Mouse (Mus musculus) hindbrain, embryonic 14.5 days (tissue): ENCODE results near the gene Dhx38. TPM values are rescaled to one million over a fixed set of nuclear protein-coding genes. Genes with fewer than 3 reads are reported as not detected.

Experiments
- ATAC-seq: fragments of 200-750 bp; cut with Nextera tagmentation; 2 replicates; pipeline ENCODE4 v1.8.0; 2017; ENCODE audit warnings: moderate number of reproducible peaks, mild to moderate bottlenecking, moderate TSS enrichment, moderate library complexity; ENCODE audit not compliant: low FRiP score
- DNase-seq: peaks from one replicate; pipeline ENCODE4 v3.0.0-alpha.2; 2015; ENCODE audit warnings: low spot score
- H3K27ac ChIP-seq: fragments of 300-500 bp; sonication (generic); 2 replicates; pipeline ENCODE4 v1.5.1; 2014; ENCODE audit warnings: mild to moderate bottlenecking, moderate library complexity
- H3K27me3 ChIP-seq: fragments of 300-500 bp; sonication (generic); 2 replicates; pipeline ENCODE4 v1.6.1; 2014; ENCODE audit warnings: mild to moderate bottlenecking, low read length, mixed read lengths; ENCODE audit not compliant: control insufficient read depth, insufficient read depth
- H3K36me3 ChIP-seq: fragments of 300-500 bp; sonication (generic); replicated peaks from 2 replicates; pipeline ENCODE4 v1.6.1; 2014; ENCODE audit not compliant: control insufficient read depth, insufficient read depth
- H3K4me1 ChIP-seq: fragments of 300-500 bp; sonication (generic); replicated peaks from 2 replicates; pipeline ENCODE4 v1.6.1; 2014; ENCODE audit warnings: antibody characterized with exemption, low read length, mixed read lengths; ENCODE audit not compliant: control insufficient read depth, insufficient read depth
- H3K4me2 ChIP-seq: fragments of 300-500 bp; sonication (generic); replicated peaks from 2 replicates; pipeline ENCODE4 v1.6.1; 2014; ENCODE audit warnings: mild to moderate bottlenecking, moderate library complexity
- H3K4me3 ChIP-seq: fragments of 300-500 bp; sonication (generic); replicated peaks from 2 replicates; pipeline ENCODE4 v1.5.1; 2014; ENCODE audit warnings: mild to moderate bottlenecking, low read length
- H3K9ac ChIP-seq: fragments of 300-500 bp; sonication (generic); 2 replicates; pipeline ENCODE4 v1.6.1; 2014
- H3K9me3 ChIP-seq: fragments of 300-500 bp; sonication (generic); 2 replicates; pipeline ENCODE4 v1.6.1; 2016; ENCODE audit warnings: low read length; ENCODE audit not compliant: control insufficient read depth
- WGBS: fragments of 180-500 bp; shearing (Covaris S2); extraction: QIAGEN DNeasy Blood & Tissue Kit; methylation state at CpG from one replicate; pipeline ENCODE4 v1.1.7; 2014; 5-methylcytosine and 5-hydroxymethylcytosine counted together
- polyA plus RNA-seq: library from polyadenylated mRNA; unstranded; fragments of >200 nt; fragmentation: Nextera tagmentation; extraction: Ambion mirVana; gene quantifications from 2 replicates; pipeline ENCODE4 v1.2.1, GENCODE M21; 2014

Gene Dhx38
- 12.7 and 14.7 TPM in 2 replicates for polyA plus RNA-seq

DNA sequence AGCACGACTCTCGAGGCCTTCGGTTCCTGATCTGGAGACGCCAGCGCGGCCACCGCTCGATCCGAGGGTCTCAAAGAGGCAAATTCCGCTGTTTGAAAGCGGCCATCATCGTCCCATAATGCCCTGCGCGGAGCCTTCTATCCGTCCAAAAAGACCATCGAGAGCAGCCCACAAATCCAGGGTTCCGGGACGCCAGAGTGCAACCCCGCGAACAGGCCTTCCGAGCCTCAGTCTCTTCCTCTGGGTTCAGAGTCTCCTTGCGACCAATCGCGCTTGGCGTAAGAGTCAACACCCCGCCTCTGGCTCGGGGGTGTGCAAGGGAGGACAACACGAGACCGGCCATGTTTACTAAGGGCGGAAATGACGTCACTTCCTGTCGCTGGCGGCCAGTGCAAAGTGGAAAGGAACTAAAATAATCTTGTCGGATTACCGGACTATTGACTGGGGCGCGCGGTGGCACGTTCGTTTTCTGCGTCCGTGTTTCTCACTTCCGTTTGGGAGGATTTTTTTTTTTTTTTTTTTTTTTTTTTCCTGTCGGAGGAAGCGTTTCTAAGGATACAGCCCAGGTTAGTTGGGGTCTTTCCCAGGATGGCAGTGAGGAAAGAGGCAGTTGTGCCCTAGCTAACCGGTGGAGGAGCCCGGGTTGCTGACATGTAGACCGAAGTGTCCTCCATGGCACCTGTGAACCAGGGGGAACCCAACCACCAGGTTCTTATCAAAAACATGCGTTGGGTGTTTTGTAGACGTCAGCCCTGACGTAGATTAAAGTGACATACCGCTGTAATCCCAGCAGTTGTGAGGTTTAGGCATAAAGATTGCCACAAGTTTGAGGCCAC, at the start of gene Dhx38, which contains the start of gene Txnl4b:
Dhx38 (minus strand) TSS at position 364 of the 836 bp plus-strand sequence.
Txnl4b (plus strand) TSS at position 395 of the 836 bp plus-strand sequence.
- ATAC-seq (peak; percentile 99), DNase-seq (peak; percentile 99)
- Histone ChIP-seq H3K4me1 (peaks cover 13% of the 10 kb centered on the region), H3K4me2 (peak within 1 kb of the TSS; percentile 80), H3K27ac (peak within 1 kb of the TSS; percentile 83), H3K27me3 (no peaks in the 10 kb centered on the region), H3K9ac (peak within 1 kb of the TSS; percentile 76), H3K4me3 (peak within 1 kb of the TSS; percentile 66), H3K9me3 (no peaks in the 10 kb centered on the region), H3K36me3 (peaks cover 28% of the 10 kb centered on the region)
- WGBS: under 1% methylated on average over 52 of the region's 52 CpGs

DNA sequence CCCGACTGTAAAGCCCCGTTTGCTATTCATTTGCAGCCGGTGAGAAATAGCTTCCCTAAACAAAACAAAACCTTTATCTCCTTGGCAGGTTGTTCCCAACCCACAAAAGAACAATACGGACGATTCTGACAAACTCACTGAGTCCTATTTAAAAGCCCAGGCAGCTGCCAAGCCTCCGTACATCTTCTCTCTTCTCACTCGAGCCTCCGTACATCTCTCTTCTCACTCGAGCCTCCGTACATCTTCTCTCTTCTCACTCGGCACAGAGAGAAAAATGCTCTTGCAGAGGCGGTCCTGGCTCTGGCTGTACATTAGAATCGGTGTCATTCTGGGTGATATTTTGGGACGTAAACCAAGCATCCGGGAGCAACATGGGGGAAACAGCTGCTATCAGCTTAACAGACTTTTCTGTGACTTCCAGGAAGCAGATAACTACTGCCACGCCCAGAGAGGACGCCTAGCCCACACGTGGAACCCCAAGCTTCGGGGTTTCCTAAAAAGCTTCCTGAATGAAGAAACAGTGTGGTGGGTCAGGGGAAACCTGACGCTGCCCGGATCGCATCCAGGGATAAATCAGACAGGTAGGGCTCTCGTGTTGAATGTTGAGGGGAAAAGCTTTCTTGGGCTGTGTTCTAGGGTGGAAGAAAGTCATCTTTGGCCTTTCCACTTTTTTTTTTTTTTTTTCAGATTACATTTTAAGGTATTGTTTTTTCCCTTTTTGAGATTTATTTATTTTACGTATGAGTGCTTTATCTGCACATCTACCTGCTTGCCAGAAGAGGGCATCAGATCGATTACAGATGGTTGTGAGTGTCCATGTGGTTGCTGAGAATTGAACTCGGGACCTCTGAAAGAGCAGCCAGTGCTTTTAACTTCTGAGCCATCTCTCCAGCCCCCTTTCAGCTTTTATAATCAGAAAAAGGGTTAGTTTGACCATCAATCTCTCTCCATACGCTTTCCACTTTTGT, 48.9 kb upstream of the Dhx38 start, which contains the start of gene Pkd1l3:
Pkd1l3 (plus strand) TSS at position 275 of the 968 bp plus-strand sequence.
- Histone ChIP-seq H3K27me3 (no peaks in the 10 kb centered on the region), H3K4me1 (no peaks in the 10 kb centered on the region), H3K4me2 (0 out of 2 replicates have a peak within 1 kb of the TSS, but pooled peaks have one; percentile 10), H3K9ac (no peak within 1 kb of the TSS), H3K27ac (no peak within 1 kb of the TSS), H3K36me3 (no peaks in the 10 kb centered on the region), H3K9me3 (0 out of 2 replicates have a peak, but pooled peaks cover 2% of the 10 kb centered on the region), H3K4me3 (no peak within 1 kb of the TSS)
- DNase-seq (no peak), ATAC-seq (no peak)
- WGBS: 60% methylated on average over 27 of the region's 27 CpGs

DNA sequence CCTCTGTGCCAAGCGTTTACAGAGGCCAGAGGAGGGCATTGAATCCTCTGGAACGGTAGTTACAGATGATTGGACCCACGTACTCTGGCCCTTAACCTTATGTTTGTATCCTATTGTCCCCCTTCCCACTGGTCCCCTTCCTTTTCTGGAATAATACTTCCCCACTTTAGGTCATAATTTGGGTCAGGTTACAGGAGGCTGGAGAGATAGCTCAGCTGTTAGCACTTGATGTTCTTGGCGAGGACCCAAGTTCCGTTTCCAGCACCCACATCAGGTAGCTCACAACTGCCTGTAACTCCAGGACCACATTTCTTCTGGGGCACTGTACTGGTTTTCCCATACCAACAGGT, 43.5 kb upstream of the Dhx38 start:
- H3K4me1 ChIP-seq: peaks cover 10% of the 10 kb centered on the region
- peak overlapping the region; percentile 87 for H3K9ac ChIP-seq
- DNase-seq (no peak), ATAC-seq (no peak)
- H3K27ac ChIP-seq: peak overlapping the region; percentile 98
- no peaks in the 10 kb centered on the region for H3K27me3 ChIP-seq
- 25% methylated on average over 5 of the region's 5 CpGs for WGBS
- peak overlapping the region; percentile 58 for H3K4me3 ChIP-seq
- peak overlapping the region; percentile 94 for H3K4me2 ChIP-seq
- peaks cover 6% of the 10 kb centered on the region for H3K36me3 ChIP-seq
- no peaks in the 10 kb centered on the region for H3K9me3 ChIP-seq

DNA sequence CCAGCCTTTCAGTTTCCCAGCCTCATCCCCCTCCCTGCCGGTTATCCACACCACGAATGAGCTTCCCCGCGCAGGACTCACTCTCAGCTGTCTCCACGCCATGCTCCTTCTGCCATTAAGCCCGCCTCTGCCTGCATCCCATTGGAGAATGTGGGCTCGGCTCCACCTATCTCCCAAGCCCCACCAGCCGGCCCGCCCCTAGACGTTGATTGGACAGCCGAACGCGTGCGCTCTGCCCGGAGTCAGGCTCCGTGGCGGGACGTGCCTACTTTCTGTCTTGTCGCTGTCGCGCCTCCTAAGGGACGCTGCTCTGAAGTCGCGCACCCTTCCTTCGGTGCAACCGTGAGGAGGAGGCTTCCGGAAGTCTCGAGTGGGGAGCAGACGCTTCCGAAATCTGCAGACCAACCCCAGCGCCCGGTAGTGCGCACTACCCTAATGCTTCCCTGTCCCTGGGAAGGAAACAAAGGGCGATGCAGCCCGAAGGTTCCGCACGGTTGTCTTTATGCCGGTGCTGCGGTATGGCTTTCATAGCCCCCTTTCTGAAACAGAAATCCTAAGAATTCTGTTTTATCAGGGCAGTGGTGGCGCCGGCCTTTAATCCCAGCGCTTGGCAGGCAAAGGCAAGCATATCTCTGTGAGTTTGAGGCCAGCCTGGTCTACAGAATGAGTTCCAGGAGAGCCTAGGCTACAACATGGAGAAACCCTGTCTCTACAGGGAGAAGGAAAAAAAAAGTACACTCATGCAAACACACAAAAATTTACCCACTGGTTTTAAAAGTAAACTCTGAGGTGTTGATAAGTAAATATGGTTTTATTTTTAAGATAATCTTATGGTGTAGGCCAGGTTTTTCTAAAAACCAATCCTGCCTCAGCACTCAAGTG, 42.9 kb upstream of the Dhx38 start, which contains the start of gene Dhodh:
Dhodh (minus strand) TSS at position 403 of the 882 bp plus-strand sequence.
- DNase-seq (peak; percentile 92), ATAC-seq (peak; percentile 99)
- Histone ChIP-seq H3K36me3 (peaks cover 12% of the 10 kb centered on the region), H3K4me3 (peak within 1 kb of the TSS; percentile 58), H3K27ac (peak within 1 kb of the TSS; percentile 98), H3K4me1 (peaks cover 10% of the 10 kb centered on the region), H3K27me3 (no peaks in the 10 kb centered on the region), H3K9me3 (no peaks in the 10 kb centered on the region), H3K4me2 (peak within 1 kb of the TSS; percentile 94), H3K9ac (peak within 1 kb of the TSS; percentile 87)
- WGBS: under 1% methylated on average over 42 of the region's 42 CpGs

DNA sequence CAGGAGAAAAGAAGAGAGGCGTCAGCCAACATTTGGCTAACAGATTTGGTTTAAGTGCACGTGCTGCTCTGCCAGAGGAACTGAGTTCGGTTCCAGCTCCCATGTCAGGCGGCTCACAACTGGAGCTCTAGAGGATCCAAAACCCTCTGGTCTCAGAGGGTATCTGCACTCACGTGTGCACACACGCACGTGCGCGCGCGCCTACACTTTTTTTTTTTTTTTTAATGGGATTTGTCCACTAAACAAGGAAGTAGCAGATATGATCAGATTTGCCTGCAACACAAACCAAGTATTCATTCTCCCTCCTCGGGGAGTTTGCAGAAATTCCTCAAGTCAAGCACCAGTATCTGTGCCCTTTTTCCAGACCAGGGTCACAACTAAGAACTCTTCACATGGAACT, 42.0 kb upstream of the Dhx38 start:
- no peak for DNase-seq
- Histone ChIP-seq H3K36me3 (peaks cover 20% of the 10 kb centered on the region), H3K9ac (peak overlapping the region; percentile 87), H3K4me1 (peaks cover 10% of the 10 kb centered on the region), H3K27me3 (no peaks in the 10 kb centered on the region), H3K27ac (peak overlapping the region; percentile 98; the same call in 1 of the 2 replicates), H3K4me3 (peak overlapping the region; percentile 58), H3K4me2 (peak overlapping the region; percentile 94), H3K9me3 (no peaks in the 10 kb centered on the region)
- WGBS: 12% methylated on average over 12 of the region's 12 CpGs
- no peak for ATAC-seq

DNA sequence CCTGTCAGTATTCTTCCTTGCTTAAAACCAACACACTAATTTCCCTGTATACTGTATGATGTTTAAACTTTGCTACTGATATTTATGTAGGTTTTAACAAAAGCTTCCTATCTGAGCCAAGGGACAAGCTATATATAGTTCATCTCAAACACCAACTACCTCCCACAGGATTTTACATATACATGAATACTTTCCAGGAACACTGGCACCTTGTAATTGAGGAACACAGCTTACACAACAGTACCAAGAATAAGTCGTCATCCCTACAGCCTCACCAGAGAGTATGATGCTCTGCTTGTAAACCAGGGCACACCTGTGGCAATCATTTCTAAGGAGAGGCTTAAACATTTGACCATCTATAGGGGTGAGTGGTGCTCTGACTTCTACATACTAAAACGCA, 41.1 kb upstream of the Dhx38 start:
- WGBS: 88% methylated on average over 2 of the region's 2 CpGs
- H3K4me3 ChIP-seq: no peak overlapping the region
- H3K9ac ChIP-seq: no peak overlapping the region
- peaks cover 10% of the 10 kb centered on the region for H3K4me1 ChIP-seq
- DNase-seq (no peak), ATAC-seq (no peak)
- H3K27me3 ChIP-seq: no peaks in the 10 kb centered on the region
- H3K36me3 ChIP-seq: peaks cover 24% of the 10 kb centered on the region
- H3K9me3 ChIP-seq: no peaks in the 10 kb centered on the region
- no peak overlapping the region for H3K4me2 ChIP-seq
- no peak overlapping the region for H3K27ac ChIP-seq

DNA sequence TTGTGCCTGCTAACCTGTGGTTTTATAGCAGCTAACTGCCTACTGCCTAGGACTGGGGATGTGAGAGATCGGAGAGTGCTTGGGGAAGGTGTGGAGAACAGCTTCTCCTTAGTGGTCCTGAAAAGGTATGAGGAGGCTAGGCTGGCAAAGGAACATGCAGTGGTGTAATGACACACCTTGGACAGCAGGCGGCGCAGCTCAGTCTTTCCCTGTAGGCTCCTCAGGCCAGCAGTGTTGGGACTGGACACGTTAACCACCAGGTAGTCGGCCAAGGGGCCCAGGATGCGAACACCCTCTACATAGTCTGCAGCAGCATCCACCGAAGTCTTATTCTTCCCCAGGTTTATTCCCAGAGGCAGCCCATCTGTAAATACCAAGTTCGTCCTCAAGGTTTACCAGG, 30.2 kb upstream of the Dhx38 start:
- DNase-seq (peak; percentile 49), ATAC-seq (no peak)
- Histone ChIP-seq H3K4me1 (no peaks in the 10 kb centered on the region), H3K27me3 (no peaks in the 10 kb centered on the region), H3K4me2 (no peak overlapping the region), H3K4me3 (no peak overlapping the region), H3K9me3 (no peaks in the 10 kb centered on the region), H3K9ac (no peak overlapping the region), H3K27ac (no peak overlapping the region), H3K36me3 (peaks cover 30% of the 10 kb centered on the region)
- WGBS: 51% methylated on average over 8 of the region's 8 CpGs

DNA sequence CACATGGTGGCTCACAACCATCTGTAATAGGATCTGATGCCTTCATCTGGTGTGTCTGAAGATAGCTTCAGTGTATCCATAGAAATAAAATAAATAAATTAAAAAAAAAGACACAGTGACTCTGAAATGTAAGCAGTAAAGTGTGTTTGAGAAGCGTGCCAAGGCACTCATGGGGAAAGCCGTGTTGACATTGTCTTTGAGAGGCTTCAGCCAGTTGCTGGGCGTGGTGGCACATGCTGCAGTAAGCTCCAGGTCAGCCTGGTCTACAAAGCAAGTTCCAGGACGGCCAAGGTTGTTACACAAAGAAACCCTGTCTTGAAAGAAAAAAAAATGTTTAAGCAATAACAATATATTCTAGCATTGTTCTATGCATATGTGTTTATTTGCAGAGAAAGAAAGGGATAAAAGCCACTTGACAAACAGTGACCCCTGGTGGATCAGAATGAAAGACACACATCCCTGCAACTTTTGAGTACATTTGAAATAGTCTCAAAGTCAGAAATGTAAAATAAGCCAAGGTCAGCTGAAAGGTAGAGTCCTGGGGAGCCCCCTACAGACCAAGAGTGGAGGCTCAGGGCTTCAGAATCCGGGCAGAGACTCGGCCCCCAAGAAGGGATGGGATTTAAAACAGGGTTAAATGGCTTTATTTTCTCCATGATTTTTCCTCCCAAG, 27.6 kb upstream of the Dhx38 start:
- H3K4me2 ChIP-seq: no peak overlapping the region
- WGBS: 80% methylated on average over 6 of the region's 6 CpGs
- no peaks in the 10 kb centered on the region for H3K9me3 ChIP-seq
- H3K27me3 ChIP-seq: no peaks in the 10 kb centered on the region
- peaks cover 20% of the 10 kb centered on the region for H3K36me3 ChIP-seq
- no peak overlapping the region for H3K9ac ChIP-seq
- H3K4me1 ChIP-seq: no peaks in the 10 kb centered on the region
- ATAC-seq (no peak), DNase-seq (peak; percentile 62)
- no peak overlapping the region for H3K27ac ChIP-seq
- no peak overlapping the region for H3K4me3 ChIP-seq
